Comparison of ENCODE assay signal across 18 mouse cellular contexts in the genomic region with DNA sequence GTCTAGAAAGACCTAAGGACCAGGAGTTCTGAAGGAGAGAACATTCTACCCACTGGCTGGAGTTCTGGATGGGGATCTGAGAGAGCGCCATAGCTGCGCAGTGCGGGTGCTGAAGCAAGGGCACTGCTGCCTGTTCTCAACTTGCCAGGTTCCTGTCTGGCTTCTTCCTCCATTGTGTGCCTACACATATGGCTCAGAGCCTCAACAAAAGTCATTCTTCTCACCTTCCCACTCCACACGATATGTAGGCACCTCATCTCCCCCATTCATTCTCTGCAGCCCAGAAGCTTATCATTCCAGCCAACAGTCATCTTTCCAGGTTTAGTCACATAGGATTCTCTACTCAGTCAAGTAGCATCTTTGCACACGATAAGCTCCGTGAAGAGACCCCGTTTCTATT.
DNase-seq lines count a peak whose midpoint lies in the region.
"Had no signal": no experiment of that assay in that cellular context is flagged by ENCODE, and none has a peak within 500 bp of the region (broad histone marks: within the 10 kb centered on the region; RNA-seq: fewer than 3 reads in every experiment).

No protein-coding gene starts in this region.

- DNase-seq in heart, adult 11 months, result peak; percentile 29
- DNase-seq in heart, postnatal 4 days, result no peak
- peak; percentile 53 for DNase-seq in right cerebral cortex, adult 18-20 months
- DNase-seq in right cerebral cortex, postnatal 4 days, result no peak
- DNase-seq in brain, adult 2 months (ENCODE audit: low read depth, low spot score), result peak; percentile 86
- peak; percentile 77 for DNase-seq in telencephalon, adult 2 months (ENCODE audit: low read depth, low spot score)
- DNase-seq: adrenal gland, adult 2 months; adrenal gland, postnatal 14 days; cerebellum, adult 11-12 months; cerebellum, adult 8-10 months; cerebellum, postnatal 10 days; cerebellum, postnatal 36 days; embryo, embryonic 11 days; gastrocnemius, adult 2 months; gastrocnemius, postnatal 14 days; heart, adult 18-20 months; heart, postnatal 10 days; heart, postnatal 36 days had no signal

Comparison
In these comparisons a context has a peak if more than half of its experiments do, and no peak if none do; other contexts are left out.
1. DNase-seq: peak in heart, adult 11 months (single experiment), right cerebral cortex, adult 18-20 months (single experiment), brain, adult 2 months (single experiment) and telencephalon, adult 2 months (single experiment); none in heart, postnatal 4 days (single experiment) and right cerebral cortex, postnatal 4 days (single experiment).